Mouse (Mus musculus) embryonic facial prominence, embryonic 13.5 days (tissue): ENCODE results near the gene Mxd3. TPM values are rescaled to one million over a fixed set of nuclear protein-coding genes. Genes with fewer than 3 reads are reported as not detected.
A peak's percentile ranks its signal among the peaks of the same experiment; 100 is the strongest.

Source experiments
- ATAC-seq: fragments of 200-750 bp; cut with Nextera tagmentation; 2 replicates; pipeline ENCODE4 v1.8.0; 2017; ENCODE audit warnings: low read depth; ENCODE audit not compliant: insufficient number of reproducible peaks, insufficient read depth, low FRiP score, low TSS enrichment
- H3K27ac ChIP-seq: fragments of 300-500 bp; sonication (generic); 2 replicates; pipeline ENCODE4 v1.5.1; 2015; ENCODE audit warnings: moderate library complexity, mild to moderate bottlenecking, inconsistent platforms
- H3K27me3 ChIP-seq: fragments of 300-500 bp; sonication (generic); 2 replicates; pipeline ENCODE4 v1.6.1; 2015; ENCODE audit warnings: mild to moderate bottlenecking, inconsistent platforms
- H3K36me3 ChIP-seq: fragments of 300-500 bp; sonication (generic); 2 replicates; pipeline ENCODE4 v1.6.1; 2015; ENCODE audit warnings: mild to moderate bottlenecking, inconsistent platforms
- H3K4me1 ChIP-seq: fragments of 300-500 bp; sonication (generic); 2 replicates; pipeline ENCODE4 v1.6.1; 2015; ENCODE audit warnings: inconsistent platforms
- H3K4me2 ChIP-seq: fragments of 300-500 bp; sonication (generic); 2 replicates; pipeline ENCODE4 v1.6.1; 2015; ENCODE audit warnings: moderate library complexity, mild to moderate bottlenecking, inconsistent platforms
- H3K4me3 ChIP-seq: fragments of 300-500 bp; sonication (generic); 2 replicates; pipeline ENCODE4 v1.5.1; 2015; ENCODE audit warnings: mild to moderate bottlenecking, inconsistent platforms
- H3K9ac ChIP-seq: fragments of 300-500 bp; sonication (generic); 2 replicates; pipeline ENCODE4 v1.6.1; 2015; ENCODE audit warnings: mild to moderate bottlenecking, inconsistent platforms
- H3K9me3 ChIP-seq: fragments of 300-500 bp; sonication (generic); 2 replicates; pipeline ENCODE4 v1.6.1; 2016; ENCODE audit warnings: inconsistent platforms
- WGBS: fragments of 180-500 bp; shearing (Covaris S2); methylation state at CpG from one replicate; pipeline ENCODE4 v1.1.7; 2015; ENCODE audit warnings: mixed read lengths; 5-methylcytosine and 5-hydroxymethylcytosine counted together
- polyA plus RNA-seq: library from polyadenylated mRNA; unstranded; fragments of >200 nt; fragmentation: Nextera tagmentation; extraction: Ambion mirVana; gene quantifications from 2 replicates; pipeline ENCODE4 v1.2.1, GENCODE M21; 2015

The Mxd3 gene
- polyA plus RNA-seq, 1 experiment from 2014 or later, result 51.0 TPM

DNA sequence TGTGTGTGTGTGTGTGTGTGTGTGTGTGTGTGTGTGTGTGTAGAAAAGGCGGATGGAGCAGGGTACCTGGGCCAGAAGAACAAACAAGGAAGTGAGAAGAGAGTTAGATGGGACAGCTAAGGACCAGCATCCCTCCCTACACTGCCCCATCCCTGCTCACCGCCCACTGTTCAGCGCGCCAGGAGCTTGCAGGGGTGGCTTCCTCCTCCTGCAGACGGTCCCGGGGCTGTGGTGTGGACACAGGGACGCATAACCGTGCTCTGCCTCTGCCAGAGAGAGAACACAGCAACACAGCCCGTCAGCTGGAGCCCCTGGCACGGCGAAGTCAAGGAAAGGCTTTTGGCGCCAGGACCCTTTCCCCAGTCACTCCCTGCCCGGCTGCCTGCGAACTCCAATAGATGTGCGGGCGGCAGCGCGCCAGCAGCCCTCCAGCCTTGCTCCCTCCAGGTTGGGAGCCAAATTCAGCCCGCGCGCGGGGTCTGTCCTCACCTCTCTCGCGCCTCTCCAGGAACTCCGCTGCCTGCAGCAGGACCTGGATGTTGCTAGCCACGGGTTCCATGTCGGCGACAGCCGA, 427 bp downstream of the Mxd3 start:
- under 1% methylated on average over 28 of the region's 29 CpGs for WGBS
- H3K36me3 ChIP-seq, result peaks cover 22% of the 10 kb centered on the region
- H3K27me3 ChIP-seq, result no peaks in the 10 kb centered on the region

DNA sequence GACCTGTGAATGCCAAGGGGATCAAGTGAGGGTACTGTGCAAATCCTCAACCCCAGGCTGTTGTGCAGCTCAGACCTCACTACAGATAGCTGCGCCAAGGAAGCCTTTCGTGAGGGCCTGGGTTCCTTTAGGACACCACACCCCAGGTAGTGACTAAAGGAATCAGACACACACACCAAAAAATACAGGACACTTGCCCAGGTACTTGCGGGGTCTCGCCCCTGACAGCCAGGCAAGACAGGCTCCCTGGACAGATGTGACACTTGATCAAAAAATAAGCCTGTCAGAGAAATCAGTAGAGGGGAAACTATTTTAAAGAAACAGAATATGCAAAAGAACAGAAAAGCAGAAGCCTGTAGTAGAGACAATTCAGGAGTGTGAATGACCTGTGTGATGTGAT, 982 bp downstream of the Mxd3 start:
- peak overlapping the region; percentile 81 for H3K9ac ChIP-seq
- H3K4me1 ChIP-seq, result peaks cover 40% of the 10 kb centered on the region
- H3K27me3 ChIP-seq, result no peaks in the 10 kb centered on the region
- no peaks in the 10 kb centered on the region for H3K9me3 ChIP-seq
- 74% methylated on average over 4 of the region's 4 CpGs for WGBS
- peak overlapping the region; percentile 90 for H3K4me2 ChIP-seq
- peaks cover 28% of the 10 kb centered on the region for H3K36me3 ChIP-seq
- peak overlapping the region; percentile 69 for H3K4me3 ChIP-seq
- no peak for ATAC-seq
- H3K27ac ChIP-seq, result no peak overlapping the region

More for the DNA sequence above, 427 bp downstream of the Mxd3 start:
- peak overlapping the region; percentile 90 for H3K4me2 ChIP-seq
- H3K9me3 ChIP-seq, result no peaks in the 10 kb centered on the region
- H3K9ac ChIP-seq, result peak overlapping the region; percentile 81
- H3K27ac ChIP-seq, result peak overlapping the region; percentile 91
- H3K4me1 ChIP-seq, result peaks cover 35% of the 10 kb centered on the region
- peak overlapping the region; percentile 69 for H3K4me3 ChIP-seq
- ATAC-seq, result peak; percentile 35; the same call in 1 of the 2 replicates

DNA sequence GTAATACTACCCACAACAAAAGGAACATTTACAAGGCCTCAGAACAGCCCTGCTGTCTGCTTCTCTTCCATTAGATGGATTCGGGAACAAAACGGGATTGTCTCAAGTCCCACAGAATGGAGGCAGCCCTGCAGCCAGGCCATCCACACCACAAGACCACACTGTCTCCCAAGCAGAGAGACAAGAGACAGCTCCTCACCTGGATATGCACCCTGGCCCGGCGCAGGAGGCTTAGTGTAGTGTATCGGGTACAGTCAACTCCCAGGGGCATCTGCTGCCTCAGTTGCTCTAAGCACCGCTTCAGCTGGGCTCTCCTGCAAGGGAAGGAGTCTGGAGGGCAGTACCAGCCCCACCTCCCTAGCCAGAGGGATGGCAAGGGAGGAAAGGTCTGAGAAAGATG, 1.5 kb downstream of the Mxd3 start:
- WGBS, result 81% methylated on average over 6 of the region's 6 CpGs
- Histone ChIP-seq H3K4me2 (peak overlapping the region; percentile 90), H3K4me3 (peak overlapping the region; percentile 69), H3K9ac (peak overlapping the region; percentile 81), H3K27me3 (no peaks in the 10 kb centered on the region), H3K27ac (no peak overlapping the region), H3K4me1 (peaks cover 45% of the 10 kb centered on the region), H3K9me3 (no peaks in the 10 kb centered on the region), H3K36me3 (peaks cover 32% of the 10 kb centered on the region)
- no peak for ATAC-seq

DNA sequence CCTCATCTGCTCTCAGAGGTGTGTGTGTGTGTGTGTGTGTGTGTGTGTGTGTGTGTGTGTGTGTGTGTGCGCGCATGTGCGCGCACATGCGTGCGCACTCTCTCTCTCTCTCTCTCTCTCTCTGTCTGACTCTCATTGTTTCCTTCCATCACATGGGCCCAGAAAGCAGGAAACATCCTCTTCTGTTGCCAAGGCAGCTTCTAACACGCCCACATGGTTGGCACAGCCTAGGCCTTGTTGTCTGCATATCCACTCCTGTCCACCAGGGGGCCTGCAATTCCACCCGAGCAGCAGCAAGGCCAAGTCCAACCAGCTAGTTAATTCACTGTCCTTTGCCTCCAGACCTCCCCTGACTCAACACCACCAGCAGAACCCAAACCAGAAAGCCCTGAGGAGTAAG, 2.0 kb downstream of the Mxd3 start:
- H3K4me1 ChIP-seq, result peaks cover 50% of the 10 kb centered on the region

DNA sequence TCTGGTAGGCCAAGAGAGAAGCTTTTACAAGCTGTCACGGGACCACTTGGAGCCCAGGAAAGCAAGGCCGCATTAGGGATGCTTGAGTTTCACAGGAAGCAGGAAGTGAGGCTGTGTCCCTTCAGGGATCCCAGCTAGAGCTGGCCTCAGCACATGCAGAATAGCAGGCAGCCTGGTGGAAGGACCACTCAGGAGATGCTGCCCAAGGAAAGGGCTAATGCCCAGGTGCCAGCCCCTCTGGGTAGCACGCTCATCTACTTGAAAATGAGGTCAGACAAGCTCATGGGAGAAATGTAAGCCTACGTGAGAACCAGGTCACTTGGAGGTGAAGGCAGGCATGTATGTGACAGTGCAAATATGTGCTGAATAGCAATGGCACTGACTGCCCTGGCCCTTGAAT, 2.5 kb downstream of the Mxd3 start:
- Histone ChIP-seq H3K4me3 (no peak overlapping the region; the same call in 1 of the 2 replicates), H3K4me2 (peak overlapping the region; percentile 90; the same call in 1 of the 2 replicates), H3K9ac (0 out of 2 replicates have a peak overlapping the region, but pooled peaks have one; percentile 27), H3K27ac (0 out of 2 replicates have a peak overlapping the region, but pooled peaks have one; percentile 1), H3K9me3 (no peaks in the 10 kb centered on the region), H3K27me3 (no peaks in the 10 kb centered on the region), H3K36me3 (peaks cover 35% of the 10 kb centered on the region), H3K4me1 (peaks cover 51% of the 10 kb centered on the region)
- no peak for ATAC-seq
- 56% methylated on average over 4 of the region's 4 CpGs for WGBS

More for the DNA sequence above, 2.0 kb downstream of the Mxd3 start:
- Histone ChIP-seq H3K36me3 (peaks cover 35% of the 10 kb centered on the region), H3K4me3 (peak overlapping the region; percentile 69), H3K9me3 (no peaks in the 10 kb centered on the region), H3K27me3 (no peaks in the 10 kb centered on the region), H3K9ac (peak overlapping the region; percentile 28; the same call in 1 of the 2 replicates), H3K4me2 (peak overlapping the region; percentile 90), H3K27ac (0 out of 2 replicates have a peak overlapping the region, but pooled peaks have one; percentile 1)
- 45% methylated on average over 8 of the region's 8 CpGs for WGBS
- no peak for ATAC-seq

DNA sequence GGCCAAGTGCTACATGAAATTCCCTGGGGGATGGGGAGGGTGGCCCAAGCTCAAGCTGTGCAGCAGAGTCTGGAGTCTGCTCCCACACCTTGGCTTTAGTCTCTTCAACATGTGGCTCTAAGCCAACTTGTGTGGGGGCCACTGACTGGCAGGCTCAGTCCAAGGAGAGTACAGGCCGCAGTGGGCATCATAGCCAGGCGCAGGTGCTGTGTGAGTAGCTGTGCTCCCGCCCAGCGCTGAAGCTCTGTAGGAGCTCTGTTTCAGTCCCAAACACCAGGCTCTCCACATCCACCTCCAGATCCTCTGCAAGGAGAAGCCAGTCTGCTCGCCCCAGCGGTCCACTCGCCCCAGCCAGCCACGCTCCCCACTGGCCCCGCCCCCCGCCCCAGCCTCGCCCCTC, 4.0 kb downstream of the Mxd3 start:
- H3K4me1 ChIP-seq, result peaks cover 52% of the 10 kb centered on the region
- no peak overlapping the region for H3K27ac ChIP-seq
- H3K4me2 ChIP-seq, result no peak overlapping the region
- ATAC-seq, result no peak
- no peak overlapping the region for H3K9ac ChIP-seq
- H3K36me3 ChIP-seq, result peaks cover 35% of the 10 kb centered on the region
- WGBS, result 87% methylated on average over 11 of the region's 11 CpGs
- H3K9me3 ChIP-seq, result no peaks in the 10 kb centered on the region
- H3K27me3 ChIP-seq, result no peaks in the 10 kb centered on the region
- no peak overlapping the region for H3K4me3 ChIP-seq

DNA sequence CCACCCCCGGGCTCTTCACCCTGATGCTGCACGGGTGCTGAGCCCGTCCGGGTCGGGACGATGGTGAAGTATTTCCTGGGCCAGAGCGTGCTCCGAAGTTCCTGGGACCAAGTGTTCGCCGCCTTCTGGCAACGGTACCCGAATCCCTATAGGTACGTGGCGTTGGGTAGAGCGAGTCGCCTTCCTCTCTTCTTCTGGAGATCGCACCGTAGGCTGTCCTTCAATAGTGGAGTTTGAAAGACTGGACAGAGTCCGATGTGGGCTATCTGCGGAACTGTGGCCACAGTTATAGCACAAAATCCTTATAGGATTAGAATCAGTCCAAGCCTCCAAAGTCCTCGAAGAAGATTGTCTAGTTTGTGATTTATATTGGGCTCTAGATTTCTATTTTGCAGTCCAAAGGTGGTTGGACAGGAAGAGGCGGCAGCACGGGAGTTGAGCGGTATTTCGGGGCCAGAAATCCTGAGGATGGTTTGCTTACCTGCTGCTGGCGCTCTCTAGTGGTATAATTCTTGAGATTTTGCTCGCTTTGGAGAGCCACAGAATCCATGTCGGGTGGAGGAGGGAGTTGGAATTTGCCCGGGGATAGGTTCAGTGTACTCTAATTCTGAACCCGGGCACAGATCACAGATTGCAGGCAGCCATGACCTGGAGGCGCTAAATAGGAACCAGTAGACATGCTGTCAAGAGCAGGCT, 7.3 kb downstream of the Mxd3 start:
- 0 out of 2 replicates have a peak, but pooled peaks have one; percentile 0 for ATAC-seq
- under 1% methylated on average over 31 of the region's 31 CpGs for WGBS
- peak overlapping the region; percentile 86 for H3K27ac ChIP-seq

DNA sequence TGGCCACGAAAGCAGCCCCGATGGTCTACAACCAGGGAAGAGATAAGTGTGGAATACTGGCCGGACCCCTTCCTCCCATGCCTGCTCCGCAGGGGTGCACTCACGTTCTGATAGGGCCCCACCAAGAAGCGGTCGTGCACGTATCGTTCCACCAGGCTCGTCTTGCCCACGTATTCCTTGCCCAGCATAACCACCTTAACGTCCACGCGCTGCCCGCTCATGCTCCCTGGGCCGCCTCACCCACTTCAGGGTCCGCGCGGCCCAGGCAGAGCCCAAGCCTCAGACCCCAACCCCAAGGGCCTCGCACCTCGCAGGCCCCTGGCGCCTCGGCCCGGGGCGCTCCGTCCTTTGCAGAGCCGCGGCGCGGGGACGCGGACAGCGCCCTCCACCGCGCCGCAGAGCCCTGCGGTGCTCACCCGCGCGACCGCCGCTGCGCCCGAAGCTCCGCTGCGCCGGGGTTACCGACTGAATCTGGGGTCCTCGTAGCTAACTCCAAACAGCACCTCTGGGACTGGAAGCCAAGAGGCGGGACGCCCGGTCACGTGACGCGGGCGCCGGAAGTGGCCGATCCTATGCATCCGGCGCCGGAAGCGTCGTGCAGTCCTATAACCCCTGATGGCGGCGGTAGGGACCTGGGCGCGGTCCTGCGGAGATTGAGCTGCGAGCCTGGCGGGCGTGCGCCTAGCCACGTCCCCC, 8.0 kb downstream of the Mxd3 start, which contains the start of gene Rab24:
Gene Rab24, minus strand, starts transcription at position 513 of the 696 bp plus-strand sequence.
- H3K27ac ChIP-seq, result peak within 1 kb of the TSS; percentile 86

More for the DNA sequence above, 7.3 kb downstream of the Mxd3 start:
- Histone ChIP-seq H3K4me1 (peaks cover 32% of the 10 kb centered on the region), H3K4me2 (peak overlapping the region; percentile 88), H3K9me3 (no peaks in the 10 kb centered on the region), H3K36me3 (peaks cover 64% of the 10 kb centered on the region), H3K4me3 (peak overlapping the region; percentile 97), H3K9ac (peak overlapping the region; percentile 97), H3K27me3 (no peaks in the 10 kb centered on the region)

DNA sequence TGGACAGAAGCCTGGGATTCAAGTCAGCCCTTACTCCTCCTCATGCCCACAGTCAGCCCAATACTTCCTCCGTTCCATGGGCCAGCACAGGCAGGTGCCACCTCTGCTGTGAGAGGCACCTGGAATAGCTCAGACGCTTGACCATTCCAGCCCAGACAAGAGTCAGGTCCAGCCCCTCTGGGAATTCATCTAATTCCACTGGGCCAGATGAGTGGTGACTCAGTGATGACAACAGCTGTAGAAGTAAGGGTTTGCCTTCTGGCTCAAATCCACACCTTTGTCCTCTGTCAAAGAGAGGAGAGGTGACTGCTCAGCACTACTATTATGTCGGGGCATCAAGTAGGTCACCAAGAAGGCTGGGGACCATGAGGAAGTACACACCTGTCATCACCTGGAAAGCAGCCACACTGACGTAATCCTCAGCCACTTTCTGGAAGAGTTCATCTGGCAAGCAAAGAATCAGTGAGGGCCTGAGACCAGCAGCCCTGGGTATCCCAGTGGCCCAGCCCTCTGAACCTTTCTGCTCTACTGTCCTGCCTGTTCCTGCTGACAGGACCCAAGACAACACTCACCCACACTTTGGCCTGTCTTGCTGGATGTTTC, 9.6 kb downstream of the Mxd3 start, which contains the start of gene Prelid1:
Gene Prelid1, plus strand, starts transcription at position 570 of the 603 bp plus-strand sequence.
- Histone ChIP-seq H3K9me3 (no peaks in the 10 kb centered on the region), H3K4me3 (peak within 1 kb of the TSS; percentile 97), H3K4me1 (peaks cover 28% of the 10 kb centered on the region), H3K4me2 (peak within 1 kb of the TSS; percentile 88), H3K27ac (peak within 1 kb of the TSS; percentile 86), H3K27me3 (no peaks in the 10 kb centered on the region), H3K9ac (peak within 1 kb of the TSS; percentile 97), H3K36me3 (peaks cover 69% of the 10 kb centered on the region)
- no peak for ATAC-seq
- 81% methylated on average over 4 of the region's 4 CpGs for WGBS

More for the DNA sequence above, 8.0 kb downstream of the Mxd3 start, which contains the start of gene Rab24:
- peak within 1 kb of the TSS; percentile 97 for H3K9ac ChIP-seq
- ATAC-seq, result peak; percentile 85
- H3K4me3 ChIP-seq, result peak within 1 kb of the TSS; percentile 97
- peaks cover 69% of the 10 kb centered on the region for H3K36me3 ChIP-seq
- peaks cover 28% of the 10 kb centered on the region for H3K4me1 ChIP-seq
- H3K27me3 ChIP-seq, result no peaks in the 10 kb centered on the region
- H3K9me3 ChIP-seq, result no peaks in the 10 kb centered on the region
- WGBS, result under 1% methylated on average over 72 of the region's 73 CpGs
- peak within 1 kb of the TSS; percentile 88 for H3K4me2 ChIP-seq

DNA sequence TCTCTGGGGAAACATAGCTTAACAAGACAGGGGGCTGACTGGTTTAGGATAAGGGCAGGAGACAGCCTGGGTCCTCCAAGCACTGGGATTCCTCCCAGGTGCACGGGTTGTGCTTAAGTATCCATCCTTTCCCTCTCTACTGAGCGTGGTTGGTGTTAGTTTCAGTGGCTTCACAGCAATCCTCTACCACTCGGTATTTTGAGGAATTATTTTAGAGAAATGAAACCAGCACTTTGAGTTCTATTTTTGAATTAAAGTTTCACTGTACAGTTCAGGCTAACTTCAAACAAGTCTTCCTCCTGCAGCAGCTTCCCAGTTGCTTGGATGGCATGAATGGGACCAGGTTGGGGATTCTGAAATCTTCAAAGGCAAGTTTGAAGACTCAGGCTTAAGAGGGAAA, 11.3 kb downstream of the Mxd3 start:
- H3K4me3 ChIP-seq, result no peak overlapping the region
- H3K9me3 ChIP-seq, result no peaks in the 10 kb centered on the region
- H3K4me1 ChIP-seq, result peaks cover 20% of the 10 kb centered on the region
- ATAC-seq, result no peak
- H3K4me2 ChIP-seq, result no peak overlapping the region
- H3K27ac ChIP-seq, result no peak overlapping the region
- H3K27me3 ChIP-seq, result no peaks in the 10 kb centered on the region
- peaks cover 71% of the 10 kb centered on the region for H3K36me3 ChIP-seq
- 86% methylated on average over 3 of the region's 3 CpGs for WGBS
- no peak overlapping the region for H3K9ac ChIP-seq

DNA sequence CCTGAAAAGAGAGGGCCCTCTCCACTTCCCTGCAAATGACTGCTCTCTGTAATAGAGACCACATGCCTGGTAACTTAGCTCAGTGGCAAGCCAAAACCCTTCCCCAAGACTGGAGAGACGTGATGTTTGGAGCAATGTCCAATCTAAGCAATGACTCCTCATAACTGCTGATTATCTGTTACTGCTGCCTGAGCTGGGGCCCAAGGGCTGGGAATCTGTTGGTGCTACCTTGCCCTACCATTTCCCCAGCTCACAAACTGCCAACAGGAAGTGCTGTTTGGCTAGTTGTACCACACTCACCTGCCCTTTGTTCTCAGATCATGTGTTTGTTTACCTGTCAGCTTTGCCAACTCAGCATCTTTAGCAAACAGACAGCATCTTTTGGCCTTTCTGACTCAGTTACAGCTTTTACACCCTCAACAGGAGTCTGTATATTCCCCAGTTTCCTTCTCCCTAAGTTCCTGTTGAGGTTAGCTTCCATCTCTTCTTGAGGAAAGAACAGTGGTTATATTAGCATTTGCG, 14.7 kb downstream of the Mxd3 start:
- 75% methylated on average over 2 of the region's 2 CpGs for WGBS
- no peak for ATAC-seq
- Histone ChIP-seq H3K4me2 (no peak overlapping the region), H3K4me1 (no peaks in the 10 kb centered on the region), H3K9me3 (no peaks in the 10 kb centered on the region), H3K9ac (no peak overlapping the region), H3K27me3 (no peaks in the 10 kb centered on the region), H3K4me3 (no peak overlapping the region), H3K36me3 (peaks cover 96% of the 10 kb centered on the region), H3K27ac (no peak overlapping the region)
